Mouse (Mus musculus) bone marrow macrophage, adult 2 months (primary cell): Measurements from ENCODE around the gene Gm29666.

Experiments
- CTCF ChIP-seq: IDR thresholded peaks from 2 replicates; pipeline ENCODE4 v1.5.1; 2012; ENCODE audit warnings: low read depth, mild to moderate bottlenecking, low read length, moderate library complexity
- POLR2A ChIP-seq: IDR thresholded peaks from 2 replicates; pipeline ENCODE4 v1.6.1; 2012; ENCODE audit warnings: mild to moderate bottlenecking, low read depth, low read length, borderline replicate concordance

DNA sequence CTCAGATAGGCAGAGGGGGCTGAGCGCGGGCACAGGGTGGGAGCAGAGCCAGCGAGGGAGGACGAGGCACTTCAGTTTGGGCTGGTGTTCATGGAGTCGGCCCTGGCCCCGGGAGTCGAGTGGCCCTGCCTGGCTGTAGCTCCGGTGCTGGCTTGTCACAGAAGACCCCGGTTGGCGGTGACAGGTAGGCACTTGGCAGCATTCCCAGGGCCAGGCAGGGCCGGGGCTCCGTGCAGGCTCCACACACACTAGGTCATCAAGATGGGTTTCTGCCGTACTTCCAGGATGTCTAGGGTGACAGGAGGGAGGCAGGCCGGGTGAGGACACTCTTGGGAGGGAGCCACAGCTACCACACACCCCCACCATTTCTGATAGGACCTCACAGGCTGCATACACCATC lies 29.2 kb upstream of the Gm29666 start:
- TF ChIP-seq CTCF (no peak), POLR2A (no peak)
